Mouse (Mus musculus) ES-E14 (cell line): Measurements from ENCODE around the gene Med8. TPM values are rescaled to one million over a fixed set of nuclear protein-coding genes. Genes with fewer than 3 reads are reported as not detected.

Source experiments
- DNase-seq: peaks from one replicate; pipeline ENCODE4 v3.0.0-alpha.2; 2013; ENCODE audit warnings: low read depth, low spot score
- H3K27ac ChIP-seq: 2 replicates; pipeline ENCODE4 v1.5.1; 2012; ENCODE audit warnings: low read depth, mild to moderate bottlenecking, low read length, moderate library complexity, mixed read lengths; ENCODE audit not compliant: poor library complexity, insufficient read depth, severe bottlenecking
- H3K36me3 ChIP-seq: 2 replicates; pipeline ENCODE4 v1.6.1; 2012; ENCODE audit warnings: mild to moderate bottlenecking, low read length, moderate library complexity, mixed read lengths; ENCODE audit not compliant: control insufficient read depth, poor library complexity, insufficient read depth, severe bottlenecking
- H3K4me1 ChIP-seq, 2 experiments: fragments of 150-350 bp in 1 of 2; sonication (generic) in 1 of 2; 2 replicates each; pipeline ENCODE4 v1.6.1; 2012; ENCODE audit warnings: low read length in 2 of 2, mild to moderate bottlenecking in 1 of 2, mixed read lengths in 1 of 2; ENCODE audit not compliant: control insufficient read depth in 2 of 2, insufficient read depth in 2 of 2, poor library complexity in 1 of 2
- H3K4me3 ChIP-seq, 2 experiments: fragments of 150-350 bp in 1 of 2; sonication (generic) in 1 of 2; 2 replicates each; pipeline ENCODE4 v1.5.1; 2012; ENCODE audit warnings: low read length in 2 of 2, low read depth in 1 of 2, mild to moderate bottlenecking in 1 of 2, mixed read lengths in 1 of 2; ENCODE audit not compliant: insufficient read depth in 1 of 2, poor library complexity in 1 of 2, severe bottlenecking in 1 of 2
- H3K9ac ChIP-seq: 2 replicates; pipeline ENCODE4 v1.6.1; 2012; ENCODE audit warnings: low read depth, mild to moderate bottlenecking, low read length, mixed read lengths; ENCODE audit not compliant: poor library complexity, insufficient read depth, severe bottlenecking
- H3K9me3 ChIP-seq: fragments of 150-350 bp; sonication (generic); 2 replicates; pipeline ENCODE4 v1.6.1; 2012; ENCODE audit warnings: low read depth, mild to moderate bottlenecking, low read length; ENCODE audit not compliant: control insufficient read depth, insufficient read depth
- CHD2 ChIP-seq: IDR thresholded peaks from 2 replicates; pipeline ENCODE4 v1.6.1; 2014; ENCODE audit warnings: mild to moderate bottlenecking, low read depth, low read length, inconsistent platforms
- HCFC1 ChIP-seq: IDR thresholded peaks from 2 replicates; pipeline ENCODE4 v1.6.1; 2012; ENCODE audit warnings: low read length, inconsistent platforms, borderline replicate concordance; ENCODE audit not compliant: insufficient read depth
- MAFK ChIP-seq: IDR thresholded peaks from 2 replicates; pipeline ENCODE4 v1.6.1; 2014; ENCODE audit warnings: mild to moderate bottlenecking, low read depth, low read length, inconsistent platforms; ENCODE audit not compliant: insufficient read depth
- ZC3H11A ChIP-seq: IDR thresholded peaks from 2 replicates; pipeline ENCODE4 v1.6.1; 2012; ENCODE audit warnings: low read depth, mild to moderate bottlenecking, inconsistent platforms, low read length, borderline replicate concordance
- ZNF384 ChIP-seq: IDR thresholded peaks from 2 replicates; pipeline ENCODE4 v1.6.1; 2012; ENCODE audit warnings: low read depth, low read length, inconsistent platforms
- in situ Hi-C, 2 experiments: fragments of 600-800 bp; cut with MboI; formaldehyde crosslinking; loops; one replicate each; pipeline ENCODE4 v1.15.1; 2025; ENCODE audit warnings: low sequenced_read_pairs in 2 of 2, inconsistent platforms in 1 of 2; ENCODE audit not compliant: unreplicated experiment in 2 of 2
- total RNA-seq: library from RNA; depleted of rRNA; stranded (reverse); fragments of 300-350 nt; gene quantifications from 2 replicates; pipeline ENCODE4 v1.2.3, GENCODE M21; 2012

Med8 gene
- total RNA-seq, 1 experiment, result 74.1 TPM

DNA sequence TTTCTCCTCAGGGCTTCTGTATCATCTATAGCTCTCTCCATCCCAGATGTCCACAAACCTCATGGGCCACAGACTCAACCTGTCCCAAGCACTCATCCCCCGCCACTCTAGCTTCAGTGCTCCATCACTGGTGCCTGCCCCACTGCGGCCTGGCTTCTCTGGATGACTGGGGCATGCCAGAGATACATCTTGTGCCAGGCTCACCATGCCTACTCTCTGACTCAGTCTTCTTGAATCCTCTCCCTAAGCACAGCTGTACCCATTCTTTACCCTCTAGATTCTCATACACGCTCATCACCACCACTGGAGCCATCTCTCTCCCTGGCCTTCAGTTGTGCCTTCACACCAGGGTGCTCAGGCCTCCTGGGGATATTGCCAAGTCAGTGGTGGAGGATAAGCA lies 45.2 kb upstream of the Med8 start:
- Histone ChIP-seq H3K9me3 (no peaks in the 10 kb centered on the region), H3K4me1 (peaks cover 0 to 5% of the 10 kb centered on the region in 2 experiments; a peak in 1 of 4 replicates), H3K9ac (no peak overlapping the region), H3K4me3 (no peak overlapping the region), H3K36me3 (peaks cover 55% of the 10 kb centered on the region), H3K27ac (no peak overlapping the region)
- TF ChIP-seq MAFK (no peak), ZNF384 (no peak), HCFC1 (no peak), CHD2 (no peak), ZC3H11A (no peak)
- in situ Hi-C loops, result no loop called here
- DNase-seq, result no peak

DNA sequence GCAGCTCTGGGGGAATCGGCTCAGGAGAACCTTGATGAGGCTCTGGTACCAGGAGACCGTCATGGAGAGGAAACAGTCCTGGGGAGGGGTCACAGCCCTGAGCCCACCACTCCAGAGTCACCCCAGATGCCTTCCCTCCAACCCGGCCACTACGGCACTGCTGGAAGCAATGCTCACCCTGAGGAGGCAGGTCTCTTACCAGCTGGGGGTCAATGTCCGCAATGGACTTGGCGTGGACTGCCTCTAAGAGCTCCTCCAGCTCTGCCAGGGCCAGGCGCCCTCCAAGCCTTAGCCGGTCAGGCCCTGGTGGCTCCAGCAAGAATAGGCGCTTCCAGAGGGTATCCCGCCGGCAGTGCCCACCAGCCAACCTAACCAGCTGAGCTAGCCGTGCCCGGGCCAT lies 44.5 kb upstream of the Med8 start:
- Histone ChIP-seq H3K9me3 (no peaks in the 10 kb centered on the region), H3K36me3 (peaks cover 62% of the 10 kb centered on the region), H3K9ac (no peak overlapping the region), H3K27ac (no peak overlapping the region), H3K4me3 (no peak overlapping the region), H3K4me1 (peaks cover 0 to 5% of the 10 kb centered on the region in 2 experiments; a peak in 1 of 4 replicates)
- in situ Hi-C loops, result no loop called here
- no peak for TF ChIP-seq ZNF384
- TF ChIP-seq HCFC1, result no peak
- DNase-seq, result no peak

DNA sequence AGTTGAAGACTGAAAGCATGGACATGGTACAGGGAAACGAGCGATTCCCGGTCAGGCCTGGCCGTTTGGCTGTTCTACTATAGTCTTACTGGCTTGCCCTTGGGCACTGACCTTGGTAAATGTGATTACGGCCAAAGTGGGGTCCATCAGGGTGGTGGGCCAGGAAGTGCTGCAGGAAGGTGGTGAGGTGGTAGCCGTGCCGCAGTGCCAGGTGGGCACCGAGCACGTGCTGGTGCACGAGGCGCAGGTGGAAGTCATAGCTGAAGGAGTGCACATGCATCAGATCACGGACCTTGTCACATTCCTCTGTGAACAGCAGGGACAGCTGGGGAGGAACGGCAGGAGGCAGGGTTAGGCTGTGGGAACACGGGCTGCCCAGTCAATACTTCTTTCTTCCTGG lies 43.1 kb upstream of the Med8 start:
- Histone ChIP-seq H3K36me3 (peaks cover 66% of the 10 kb centered on the region), H3K9me3 (no peaks in the 10 kb centered on the region), H3K27ac (no peak overlapping the region), H3K9ac (no peak overlapping the region), H3K4me3 (no peak overlapping the region), H3K4me1 (peaks cover 0 to under 1% of the 10 kb centered on the region in 2 experiments; a peak in 1 of 4 replicates)
- TF ChIP-seq HCFC1, result no peak
- TF ChIP-seq MAFK, result no peak
- DNase-seq, result no peak
- in situ Hi-C loops, result no loop called here

DNA sequence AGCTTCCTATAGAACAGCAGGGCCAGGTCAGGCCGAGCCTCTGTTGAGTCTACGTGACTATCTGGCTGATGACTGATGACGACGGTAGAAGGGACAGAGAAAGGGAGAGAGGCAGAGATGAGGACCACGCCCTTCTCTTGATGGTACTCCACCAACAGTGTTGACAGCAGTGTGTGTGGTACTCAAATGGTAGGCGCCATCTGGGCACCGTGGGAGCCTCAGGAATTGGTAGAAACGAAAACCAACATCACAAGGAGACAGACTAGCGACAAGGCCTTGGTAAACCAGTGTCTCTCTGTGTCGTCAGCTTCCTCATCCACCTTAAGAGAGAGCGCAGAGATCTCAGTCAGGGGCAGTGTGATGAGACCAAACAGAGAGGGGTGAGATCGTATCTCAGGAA lies 41.6 kb upstream of the Med8 start:
- in situ Hi-C loops, result no loop called here
- DNase-seq, result no peak
- no peak overlapping the region for H3K4me3 ChIP-seq
- H3K9ac ChIP-seq, result no peak overlapping the region
- peaks cover 70% of the 10 kb centered on the region for H3K36me3 ChIP-seq
- H3K27ac ChIP-seq, result no peak overlapping the region
- no peaks in the 10 kb centered on the region for H3K9me3 ChIP-seq
- H3K4me1 ChIP-seq, result no peaks in the 10 kb centered on the region
- no peak for TF ChIP-seq ZC3H11A

DNA sequence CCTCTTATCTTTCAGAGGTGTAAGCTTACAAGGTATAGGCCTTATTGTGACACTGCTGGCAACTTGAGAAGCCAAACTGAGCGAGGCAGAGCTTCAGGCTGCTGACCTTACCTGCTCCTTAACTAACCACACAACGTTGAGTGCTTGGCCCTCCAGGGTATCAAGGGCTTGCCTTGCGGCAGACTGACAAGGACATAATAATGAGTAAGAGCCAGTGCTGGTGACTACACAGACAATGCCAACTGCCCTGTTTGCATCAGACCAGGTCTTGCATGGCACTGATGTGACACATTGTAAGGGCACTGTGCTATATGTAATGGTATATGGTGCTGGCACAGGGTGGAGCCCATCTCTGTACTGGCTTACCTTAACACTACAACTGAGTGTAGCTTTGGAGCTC lies 40.5 kb upstream of the Med8 start:
- Histone ChIP-seq H3K9ac (no peak overlapping the region), H3K4me1 (no peaks in the 10 kb centered on the region), H3K4me3 (no peak overlapping the region), H3K27ac (no peak overlapping the region), H3K9me3 (no peaks in the 10 kb centered on the region), H3K36me3 (peaks cover 69% of the 10 kb centered on the region)
- in situ Hi-C loops, result no loop called here
- TF ChIP-seq HCFC1 (no peak), ZNF384 (no peak), MAFK (no peak), CHD2 (no peak), ZC3H11A (no peak)
- DNase-seq, result no peak
